Mouse (Mus musculus): ENCODE results near the gene Sugp2. TPM values are rescaled to one million over a fixed set of nuclear protein-coding genes. Genes with fewer than 3 reads are reported as not detected.
A peak's percentile ranks its signal among the peaks of the same experiment; 100 is the strongest.

The Sugp2 gene
- 45.5 and 57.6 TPM in 2 replicates for total RNA-seq (2012; rRNA removed)

DNA sequence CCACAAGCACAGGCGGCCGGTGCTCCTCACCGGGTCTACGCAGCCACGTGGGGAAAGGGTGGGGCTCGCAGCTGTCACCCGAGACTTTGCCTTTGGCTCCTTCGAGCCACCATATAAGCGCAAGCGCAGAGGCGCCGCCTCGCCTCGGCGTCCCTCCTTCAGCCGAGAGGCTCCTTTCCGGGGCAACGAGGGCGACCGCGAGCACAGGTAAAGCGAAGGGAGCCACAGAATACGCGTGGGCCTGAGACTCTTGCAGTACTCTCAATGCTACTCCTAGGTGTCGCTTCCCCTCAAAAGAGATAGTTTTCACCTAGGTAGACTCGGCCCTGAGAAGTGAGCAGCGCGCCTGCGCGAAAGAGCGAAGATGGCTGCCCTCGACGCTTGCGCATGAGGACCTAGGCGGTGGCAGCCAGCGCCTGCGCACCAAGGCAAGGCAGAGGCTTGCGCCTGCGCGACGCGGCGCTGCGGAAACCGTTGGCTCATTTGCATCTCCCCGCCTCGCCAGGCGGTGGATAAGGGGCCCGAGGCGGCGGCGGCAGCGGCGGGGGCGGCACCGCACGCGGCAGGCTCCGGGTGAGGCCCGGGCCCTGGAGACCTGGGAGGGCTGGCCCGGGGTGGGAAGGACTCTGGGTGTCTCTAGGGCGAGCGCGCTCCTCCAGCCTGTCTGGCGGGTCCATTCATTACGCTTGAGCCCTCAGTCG lies at the start of gene Sugp2, which contains the start of gene Armc6:
TSS of gene Sugp2 (plus strand) at position 147 of the 701 bp plus-strand sequence.
TSS of gene Armc6 (minus strand) at position 387 of the 701 bp plus-strand sequence.
- in situ Hi-C loops (cut with MboI; ENCODE audit: low sequenced_read_pairs in 2 of 2, unreplicated experiment in 2 of 2), result no loop called here
- peak; percentile 91 for DNase-seq (ENCODE audit: low read depth, low spot score)
- TF ChIP-seq MAFK (IDR thresholded peaks at IDR 0.05; ENCODE audit: insufficient read depth, low read depth, low read length) (no peak), ZNF384 (IDR thresholded peaks at IDR 0.05; ENCODE audit: low read depth, low read length) (no peak), HCFC1 (IDR thresholded peaks at IDR 0.05; ENCODE audit: borderline replicate concordance, insufficient read depth, low read length) (peak; percentile 74)
- peaks cover 31% of the 10 kb centered on the region for H3K36me3 ChIP-seq (ENCODE audit: control insufficient read depth, insufficient read depth, low read length, poor library complexity, severe bottlenecking)
- H3K9me3 ChIP-seq (ENCODE audit: control insufficient read depth, insufficient read depth, low read depth, low read length), result no peaks in the 10 kb centered on the region
- peak within 1 kb of the TSS; percentile 96 for H3K27ac ChIP-seq (ENCODE audit: insufficient read depth, low read depth, low read length, poor library complexity, severe bottlenecking)
- H3K4me3 ChIP-seq (ENCODE audit: insufficient read depth in 1 of 2, low read depth in 1 of 2, low read length in 2 of 2, poor library complexity in 1 of 2, severe bottlenecking in 1 of 2), result peak within 1 kb of the TSS; percentile 83 to 99
- peaks cover under 1 to 5% of the 10 kb centered on the region in 2 experiments; a peak in 2 of 4 replicates for H3K4me1 ChIP-seq (ENCODE audit: control insufficient read depth in 2 of 2, insufficient read depth in 2 of 2, low read length in 2 of 2, poor library complexity in 1 of 2)
- peak within 1 kb of the TSS; percentile 99 for H3K9ac ChIP-seq (ENCODE audit: insufficient read depth, low read depth, low read length, poor library complexity, severe bottlenecking)

- in situ Hi-C loops (cut with MboI; ENCODE audit: low sequenced_read_pairs in 2 of 2, unreplicated experiment in 2 of 2), result no loop called here
- Histone ChIP-seq H3K9me3 (ENCODE audit: control insufficient read depth, insufficient read depth, low read depth, low read length) (no peaks in the 10 kb centered on the region), H3K4me1 (ENCODE audit: control insufficient read depth in 2 of 2, insufficient read depth in 2 of 2, low read length in 2 of 2, poor library complexity in 1 of 2) (peaks cover 0 to 2% of the 10 kb centered on the region in 2 experiments; a peak in 1 of 4 replicates), H3K9ac (ENCODE audit: insufficient read depth, low read depth, low read length, poor library complexity, severe bottlenecking) (no peak overlapping the region), H3K27ac (ENCODE audit: insufficient read depth, low read depth, low read length, poor library complexity, severe bottlenecking) (no peak overlapping the region), H3K4me3 (ENCODE audit: insufficient read depth in 1 of 2, low read depth in 1 of 2, low read length in 2 of 2, poor library complexity in 1 of 2, severe bottlenecking in 1 of 2) (no peak overlapping the region), H3K36me3 (ENCODE audit: control insufficient read depth, insufficient read depth, low read length, poor library complexity, severe bottlenecking) (no peaks in the 10 kb centered on the region)
- TF ChIP-seq MAFK (IDR thresholded peaks at IDR 0.05; ENCODE audit: insufficient read depth, low read depth, low read length), result no peak
- TF ChIP-seq HCFC1 (IDR thresholded peaks at IDR 0.05; ENCODE audit: borderline replicate concordance, insufficient read depth, low read length), result no peak
- TF ChIP-seq ZNF384 (IDR thresholded peaks at IDR 0.05; ENCODE audit: low read depth, low read length), result no peak
- no peak for TF ChIP-seq ZC3H11A (IDR thresholded peaks at IDR 0.05; ENCODE audit: borderline replicate concordance, low read depth, low read length)
- no peak for TF ChIP-seq CHD2 (IDR thresholded peaks at IDR 0.05; ENCODE audit: low read depth, low read length)
- no peak for DNase-seq (ENCODE audit: low read depth, low spot score)
Measured at GRCm38 (mm10) chr8:70188707-70189106, 45.3 kb upstream of the Sugp2 start.

DNA sequence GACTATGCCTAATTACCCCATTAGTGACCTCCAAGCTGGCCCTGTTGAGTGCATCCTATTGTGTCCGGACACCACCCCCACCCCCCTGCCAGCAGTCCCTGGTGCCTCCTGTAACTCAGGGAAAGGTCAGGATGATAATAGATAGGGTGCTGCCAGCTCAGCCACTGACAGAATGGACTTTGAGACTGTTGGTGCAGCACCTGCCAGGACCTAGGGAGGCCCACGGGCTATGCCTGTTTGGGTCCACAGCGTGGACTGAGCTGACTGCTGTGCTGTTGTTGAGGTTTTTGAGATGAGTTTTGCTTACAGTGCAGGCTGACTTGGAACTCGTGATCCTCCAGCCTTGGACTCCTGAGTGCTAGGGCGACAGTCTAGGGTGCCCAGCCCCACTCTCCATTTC lies 40.8 kb upstream of the Sugp2 start:
- H3K4me1 ChIP-seq (ENCODE audit: control insufficient read depth in 2 of 2, insufficient read depth in 2 of 2, low read length in 2 of 2, poor library complexity in 1 of 2), result no peaks in the 10 kb centered on the region
- no peaks in the 10 kb centered on the region for H3K9me3 ChIP-seq (ENCODE audit: control insufficient read depth, insufficient read depth, low read depth, low read length)
- H3K9ac ChIP-seq (ENCODE audit: insufficient read depth, low read depth, low read length, poor library complexity, severe bottlenecking), result no peak overlapping the region
- no peak for DNase-seq (ENCODE audit: low read depth, low spot score)
- in situ Hi-C loops (cut with MboI; ENCODE audit: low sequenced_read_pairs in 2 of 2, unreplicated experiment in 2 of 2), result no loop called here
- H3K27ac ChIP-seq (ENCODE audit: insufficient read depth, low read depth, low read length, poor library complexity, severe bottlenecking), result no peak overlapping the region
- H3K36me3 ChIP-seq (ENCODE audit: control insufficient read depth, insufficient read depth, low read length, poor library complexity, severe bottlenecking), result no peaks in the 10 kb centered on the region
- TF ChIP-seq ZNF384 (IDR thresholded peaks at IDR 0.05; ENCODE audit: low read depth, low read length), result no peak
- TF ChIP-seq CHD2 (IDR thresholded peaks at IDR 0.05; ENCODE audit: low read depth, low read length), result no peak
- no peak for TF ChIP-seq HCFC1 (IDR thresholded peaks at IDR 0.05; ENCODE audit: borderline replicate concordance, insufficient read depth, low read length)
- TF ChIP-seq MAFK (IDR thresholded peaks at IDR 0.05; ENCODE audit: insufficient read depth, low read depth, low read length), result no peak
- TF ChIP-seq ZC3H11A (IDR thresholded peaks at IDR 0.05; ENCODE audit: borderline replicate concordance, low read depth, low read length), result no peak
- no peak overlapping the region for H3K4me3 ChIP-seq (ENCODE audit: insufficient read depth in 1 of 2, low read depth in 1 of 2, low read length in 2 of 2, poor library complexity in 1 of 2, severe bottlenecking in 1 of 2)

- in situ Hi-C loops (cut with MboI; ENCODE audit: low sequenced_read_pairs in 2 of 2, unreplicated experiment in 2 of 2), result no loop called here
- no peak overlapping the region for H3K4me3 ChIP-seq (ENCODE audit: insufficient read depth in 1 of 2, low read depth in 1 of 2, low read length in 2 of 2, poor library complexity in 1 of 2, severe bottlenecking in 1 of 2)
- H3K9me3 ChIP-seq (ENCODE audit: control insufficient read depth, insufficient read depth, low read depth, low read length), result no peaks in the 10 kb centered on the region
- no peak for DNase-seq (ENCODE audit: low read depth, low spot score)
- H3K36me3 ChIP-seq (ENCODE audit: control insufficient read depth, insufficient read depth, low read length, poor library complexity, severe bottlenecking), result no peaks in the 10 kb centered on the region
- no peaks in the 10 kb centered on the region for H3K4me1 ChIP-seq (ENCODE audit: control insufficient read depth in 2 of 2, insufficient read depth in 2 of 2, low read length in 2 of 2, poor library complexity in 1 of 2)
- H3K27ac ChIP-seq (ENCODE audit: insufficient read depth, low read depth, low read length, poor library complexity, severe bottlenecking), result no peak overlapping the region
- no peak overlapping the region for H3K9ac ChIP-seq (ENCODE audit: insufficient read depth, low read depth, low read length, poor library complexity, severe bottlenecking)
- TF ChIP-seq ZC3H11A (IDR thresholded peaks at IDR 0.05; ENCODE audit: borderline replicate concordance, low read depth, low read length), result no peak
- no peak for TF ChIP-seq ZNF384 (IDR thresholded peaks at IDR 0.05; ENCODE audit: low read depth, low read length)
- no peak for TF ChIP-seq CHD2 (IDR thresholded peaks at IDR 0.05; ENCODE audit: low read depth, low read length)
- TF ChIP-seq HCFC1 (IDR thresholded peaks at IDR 0.05; ENCODE audit: borderline replicate concordance, insufficient read depth, low read length), result no peak
- TF ChIP-seq MAFK (IDR thresholded peaks at IDR 0.05; ENCODE audit: insufficient read depth, low read depth, low read length), result no peak
Measured at GRCm38 (mm10) chr8:70194191-70194590, 39.8 kb upstream of the Sugp2 start.
